Mouse (Mus musculus) heart, embryonic 10.5 days (tissue): ENCODE measurements around the gene Aatf. TPM values are rescaled to one million over a fixed set of nuclear protein-coding genes. Genes with fewer than 3 reads are reported as not detected.
A peak's percentile ranks its signal among the peaks of the same experiment; 100 is the strongest.

Experiments
- DNase-seq: peaks from one replicate; pipeline ENCODE4 v3.0.0-alpha.2; 2017; ENCODE audit warnings: low spot score
- H3K27ac ChIP-seq: fragments of 300-500 bp; sonication (generic); 2 replicates; pipeline ENCODE4 v1.5.1; 2016; ENCODE audit warnings: mild to moderate bottlenecking
- H3K27me3 ChIP-seq: fragments of 300-500 bp; sonication (generic); 2 replicates; pipeline ENCODE4 v1.6.1; 2016; ENCODE audit warnings: mild to moderate bottlenecking; ENCODE audit not compliant: poor library complexity, insufficient read depth, severe bottlenecking
- H3K36me3 ChIP-seq: fragments of 300-500 bp; sonication (generic); 2 replicates; pipeline ENCODE4 v1.6.1; 2016; ENCODE audit warnings: mild to moderate bottlenecking, moderate library complexity
- H3K4me1 ChIP-seq: fragments of 300-500 bp; sonication (generic); 2 replicates; pipeline ENCODE4 v1.6.1; 2016; ENCODE audit warnings: mild to moderate bottlenecking
- H3K4me3 ChIP-seq: fragments of 300-500 bp; sonication (generic); 2 replicates; pipeline ENCODE4 v1.5.1; 2016; ENCODE audit warnings: mild to moderate bottlenecking, moderate library complexity
- H3K9me3 ChIP-seq: fragments of 300-500 bp; sonication (generic); 2 replicates; pipeline ENCODE4 v1.6.1; 2016; ENCODE audit warnings: mild to moderate bottlenecking, moderate library complexity
- WGBS: fragments of 180-500 bp; shearing (Covaris S2); methylation state at CpG from one replicate; pipeline ENCODE4 v1.1.7; 2016; 5-methylcytosine and 5-hydroxymethylcytosine counted together
- polyA plus RNA-seq: library from polyadenylated mRNA; unstranded; fragments of >200 nt; fragmentation: Nextera tagmentation; extraction: Ambion mirVana; gene quantifications from 2 replicates; pipeline ENCODE4 v1.2.1, GENCODE M21; 2016

Aatf gene
- polyA plus RNA-seq, 1 experiment from 2014 or later = 45.3 TPM

DNA sequence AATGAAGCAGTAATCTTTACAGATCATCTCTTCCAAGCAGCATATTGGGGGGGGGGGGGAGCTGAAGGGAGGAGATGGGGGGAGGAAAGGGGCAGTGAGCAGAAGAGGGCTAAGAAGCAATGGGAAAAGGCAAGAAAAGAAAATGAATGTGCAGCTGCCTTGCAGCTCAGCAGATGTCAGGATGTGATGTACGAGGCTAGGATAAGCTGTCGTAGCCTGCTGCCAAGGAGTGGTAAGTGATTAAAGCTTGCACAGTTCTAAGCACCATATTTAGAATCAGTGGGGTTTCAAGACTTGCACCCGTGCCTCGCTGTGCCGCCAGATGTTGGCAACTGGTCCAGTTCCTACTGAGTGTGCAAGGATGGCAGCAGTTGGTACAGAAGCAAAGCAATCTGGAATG lies 48.8 kb downstream of the Aatf start:
- DNase-seq = no peak
- peaks cover 17% of the 10 kb centered on the region for H3K36me3 ChIP-seq
- H3K27me3 ChIP-seq = no peaks in the 10 kb centered on the region
- no peak overlapping the region for H3K4me3 ChIP-seq
- no peaks in the 10 kb centered on the region for H3K9me3 ChIP-seq
- WGBS = 69% methylated on average over 5 of the region's 5 CpGs
- H3K4me1 ChIP-seq = peaks cover 3% of the 10 kb centered on the region; the same call in 1 of the 2 replicates
- no peak overlapping the region for H3K27ac ChIP-seq

GRCm38 (mm10) chr11:84453901-84454300 lies 59.4 kb downstream of the Aatf start:
- Histone ChIP-seq H3K9me3 (no peaks in the 10 kb centered on the region), H3K4me1 (peaks cover 7% of the 10 kb centered on the region), H3K36me3 (no peaks in the 10 kb centered on the region), H3K4me3 (no peak overlapping the region), H3K27ac (no peak overlapping the region), H3K27me3 (no peaks in the 10 kb centered on the region)
- WGBS = 91% methylated on average over 7 of the region's 7 CpGs
- no peak for DNase-seq

- Histone ChIP-seq H3K27me3 (no peaks in the 10 kb centered on the region), H3K36me3 (peaks cover 14% of the 10 kb centered on the region; the same call in 1 of the 2 replicates), H3K4me1 (0 out of 2 replicates have a peak, but pooled peaks cover 3% of the 10 kb centered on the region), H3K27ac (no peak overlapping the region), H3K4me3 (no peak overlapping the region), H3K9me3 (no peaks in the 10 kb centered on the region)
- DNase-seq = no peak
- 85% methylated on average over 4 of the region's 4 CpGs for WGBS
Measured at GRCm38 (mm10) chr11:84442554-84443331, 70.6 kb downstream of the Aatf start.

- WGBS = 94% methylated on average over 3 of the region's 3 CpGs
- DNase-seq = no peak
- Histone ChIP-seq H3K4me1 (0 out of 2 replicates have a peak, but pooled peaks cover 3% of the 10 kb centered on the region), H3K27me3 (no peaks in the 10 kb centered on the region), H3K4me3 (no peak overlapping the region), H3K9me3 (no peaks in the 10 kb centered on the region), H3K27ac (no peak overlapping the region), H3K36me3 (peaks cover 17% of the 10 kb centered on the region; the same call in 1 of the 2 replicates)
Measured at GRCm38 (mm10) chr11:84440402-84440801, 72.9 kb downstream of the Aatf start.

GRCm38 (mm10) chr11:84434879-84435278 lies 78.4 kb downstream of the Aatf start:
- H3K36me3 ChIP-seq = peaks cover 14% of the 10 kb centered on the region; the same call in 1 of the 2 replicates
- no peaks in the 10 kb centered on the region for H3K27me3 ChIP-seq
- H3K4me1 ChIP-seq = 0 out of 2 replicates have a peak, but pooled peaks cover 3% of the 10 kb centered on the region
- DNase-seq = no peak
- H3K9me3 ChIP-seq = no peaks in the 10 kb centered on the region
- no peak overlapping the region for H3K4me3 ChIP-seq
- whole genome bisulfite sequencing = 72% methylated on average over 6 of the region's 6 CpGs
- H3K27ac ChIP-seq = no peak overlapping the region

DNA sequence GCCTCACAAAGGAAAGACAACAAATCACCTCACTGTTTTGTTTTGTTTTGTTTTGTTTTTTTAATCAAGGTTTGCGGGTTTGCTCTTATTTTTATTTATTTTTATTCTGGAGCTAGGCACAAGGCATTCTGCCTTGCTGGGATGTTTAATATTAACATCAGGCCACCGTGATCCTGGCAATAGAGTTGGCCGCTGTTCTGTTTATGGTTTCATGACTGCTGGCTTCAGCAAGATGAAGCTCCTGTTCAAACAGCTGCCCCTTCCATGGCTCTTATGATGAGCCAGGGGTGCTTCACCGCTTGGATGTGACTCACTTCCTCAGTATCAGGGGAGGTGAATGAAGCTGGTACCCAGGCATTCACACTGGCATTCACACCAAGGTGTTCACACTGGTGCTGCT lies 83.0 kb downstream of the Aatf start:
- Histone ChIP-seq H3K36me3 (peaks cover 4% of the 10 kb centered on the region; the same call in 1 of the 2 replicates), H3K9me3 (no peaks in the 10 kb centered on the region), H3K4me1 (peaks cover 9% of the 10 kb centered on the region; the same call in 1 of the 2 replicates), H3K27ac (no peak overlapping the region), H3K27me3 (no peaks in the 10 kb centered on the region), H3K4me3 (no peak overlapping the region)
- no peak for DNase-seq
- 79% methylated on average over 4 of the region's 4 CpGs for WGBS

DNA sequence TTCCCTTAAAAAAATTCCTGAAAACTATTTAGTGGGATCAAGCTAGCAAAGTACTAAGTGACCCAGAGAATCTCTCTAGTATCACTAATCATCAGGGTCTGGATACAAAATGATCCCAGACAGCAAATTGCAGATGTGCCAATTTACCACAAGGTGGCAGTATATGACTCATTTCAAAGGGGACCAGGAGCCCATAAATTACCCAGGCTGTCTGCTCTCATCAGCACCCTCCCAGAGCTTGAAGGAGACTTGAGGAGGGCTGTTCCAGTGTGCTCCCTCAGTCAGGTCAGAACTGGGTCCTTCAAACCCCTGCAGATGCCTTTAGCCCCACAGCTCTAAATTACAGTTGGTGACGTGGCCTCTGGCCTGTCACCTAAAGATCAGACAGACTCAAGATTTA lies 83.7 kb downstream of the Aatf start:
- H3K27me3 ChIP-seq = no peaks in the 10 kb centered on the region
- WGBS = 76% methylated on average over 1 of the region's 1 CpGs

DNA sequence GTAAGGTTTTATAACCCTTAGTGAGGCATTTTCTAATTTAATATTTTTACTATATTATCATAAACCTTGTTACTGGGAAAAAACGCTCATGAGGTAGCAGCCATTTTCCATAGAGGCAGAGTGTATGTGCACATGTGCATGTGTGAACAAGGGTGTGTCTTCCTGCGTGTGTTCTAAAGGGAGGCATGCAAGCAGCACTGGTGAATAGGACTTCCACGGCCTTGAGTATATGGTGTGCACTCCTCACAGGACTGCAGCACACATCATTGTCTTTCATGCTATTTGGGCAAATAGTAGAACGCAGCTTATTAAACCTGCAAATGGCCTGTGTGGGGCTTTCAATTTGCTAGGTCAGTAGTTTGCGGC lies 86.7 kb downstream of the Aatf start:
- Histone ChIP-seq H3K4me1 (peaks cover 37% of the 10 kb centered on the region), H3K9me3 (no peaks in the 10 kb centered on the region), H3K4me3 (no peak overlapping the region), H3K27ac (no peak overlapping the region), H3K36me3 (peaks cover 10% of the 10 kb centered on the region), H3K27me3 (no peaks in the 10 kb centered on the region)
- 90% methylated on average over 5 of the region's 5 CpGs for WGBS
- no peak for DNase-seq

More for the DNA sequence above, 83.7 kb downstream of the Aatf start:
- DNase-seq = no peak
- Histone ChIP-seq H3K36me3 (peaks cover 7% of the 10 kb centered on the region; the same call in 1 of the 2 replicates), H3K9me3 (no peaks in the 10 kb centered on the region), H3K27ac (no peak overlapping the region), H3K4me3 (no peak overlapping the region), H3K4me1 (peaks cover 17% of the 10 kb centered on the region; the same call in 1 of the 2 replicates)

GRCm38 (mm10) chr11:84425736-84426632 lies 87.3 kb downstream of the Aatf start:
- no peaks in the 10 kb centered on the region for H3K9me3 ChIP-seq
- no peak overlapping the region for H3K4me3 ChIP-seq
- WGBS = 74% methylated on average over 13 of the region's 13 CpGs
- peaks cover 42% of the 10 kb centered on the region for H3K4me1 ChIP-seq
- no peak overlapping the region for H3K27ac ChIP-seq
- H3K36me3 ChIP-seq = peaks cover 10% of the 10 kb centered on the region
- DNase-seq = no peak
- no peaks in the 10 kb centered on the region for H3K27me3 ChIP-seq

DNA sequence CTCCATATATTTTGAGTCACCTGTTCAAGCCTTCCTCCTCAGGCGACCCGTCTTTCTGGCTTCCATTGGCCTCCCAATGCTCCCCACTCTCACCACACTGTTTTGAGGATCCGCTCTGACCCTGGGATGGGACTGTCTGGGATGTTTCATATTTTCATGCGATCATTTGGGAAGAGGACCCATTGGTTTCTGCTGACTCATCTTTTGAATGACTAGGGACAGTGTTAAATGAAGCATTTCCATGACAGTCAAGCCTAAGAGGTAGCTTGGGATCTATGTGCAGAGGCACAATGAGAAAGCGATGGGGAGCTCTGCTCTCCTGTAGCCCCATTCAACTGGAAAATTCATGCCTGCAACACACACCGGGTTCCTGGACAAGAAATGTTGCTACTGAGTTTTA lies 92.5 kb downstream of the Aatf start:
- 92% methylated on average over 6 of the region's 6 CpGs for WGBS
- Histone ChIP-seq H3K4me1 (peaks cover 37% of the 10 kb centered on the region), H3K27me3 (no peaks in the 10 kb centered on the region), H3K4me3 (no peak overlapping the region), H3K9me3 (no peaks in the 10 kb centered on the region), H3K27ac (no peak overlapping the region), H3K36me3 (peaks cover 6% of the 10 kb centered on the region; the same call in 1 of the 2 replicates)
- no peak for DNase-seq

- no peaks in the 10 kb centered on the region for H3K27me3 ChIP-seq
- no peaks in the 10 kb centered on the region for H3K36me3 ChIP-seq
- H3K4me1 ChIP-seq = peaks cover 30% of the 10 kb centered on the region
- peak overlapping the region; percentile 83 for H3K27ac ChIP-seq
- H3K4me3 ChIP-seq = no peak overlapping the region
- no peaks in the 10 kb centered on the region for H3K9me3 ChIP-seq
- peak; percentile 85 for DNase-seq
- 23% methylated on average over 6 of the region's 6 CpGs for WGBS
Measured at GRCm38 (mm10) chr11:84413111-84413510, 100.2 kb downstream of the Aatf start.

GRCm38 (mm10) chr11:84412201-84412934 lies 101.0 kb downstream of the Aatf start:
- Histone ChIP-seq H3K4me1 (peaks cover 30% of the 10 kb centered on the region), H3K4me3 (no peak overlapping the region), H3K27me3 (no peaks in the 10 kb centered on the region), H3K27ac (peak overlapping the region; percentile 83), H3K9me3 (no peaks in the 10 kb centered on the region), H3K36me3 (no peaks in the 10 kb centered on the region)
- 64% methylated on average over 12 of the region's 12 CpGs for WGBS
- DNase-seq = no peak
